Mouse (Mus musculus) spleen, adult 12 weeks (tissue): ENCODE data around the gene Tnip3.

Experiments
- DNase-seq: peaks from one replicate; pipeline ENCODE4 v3.0.0; 2022; ENCODE audit warnings: low spot score

Gene Tnip3

DNA sequence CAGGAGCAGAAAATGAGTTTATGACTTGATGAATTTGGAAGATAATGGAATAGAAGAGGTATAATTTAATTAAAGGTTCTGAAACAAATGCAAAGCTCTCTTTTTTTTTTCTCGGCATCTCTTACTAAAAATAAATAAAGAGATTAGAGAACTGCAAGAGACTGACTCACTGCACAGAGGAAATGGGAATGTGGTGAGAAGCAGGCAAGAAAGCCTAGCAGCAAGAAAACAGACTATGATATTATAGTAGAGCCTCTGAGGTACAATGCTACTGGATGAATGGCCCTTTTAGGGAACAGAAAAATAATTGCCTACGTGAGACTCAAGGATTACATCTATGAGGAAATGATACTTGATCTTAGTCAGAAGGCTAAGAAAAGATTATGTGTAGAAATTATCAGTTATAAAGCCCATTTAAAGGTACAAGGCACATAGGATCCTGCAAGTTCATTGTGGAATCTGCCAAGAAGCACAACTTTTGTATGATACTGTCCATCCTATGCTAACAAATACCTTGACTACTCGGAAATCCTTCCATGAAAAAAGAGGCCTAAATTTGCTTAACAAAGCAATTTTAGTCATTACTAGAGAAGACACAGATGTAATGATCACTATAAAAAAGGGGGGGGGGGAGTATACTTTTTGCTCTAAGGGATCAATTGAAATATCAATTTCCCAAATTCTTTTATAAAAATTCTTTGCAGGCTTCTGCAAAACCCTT is 60.4 kb downstream of the Tnip3 start:
- no peak for DNase-seq

- no peak for DNase-seq
Observed at GRCm38 (mm10) chr6:65588847-65589246, 63.7 kb downstream of the Tnip3 start.

DNA sequence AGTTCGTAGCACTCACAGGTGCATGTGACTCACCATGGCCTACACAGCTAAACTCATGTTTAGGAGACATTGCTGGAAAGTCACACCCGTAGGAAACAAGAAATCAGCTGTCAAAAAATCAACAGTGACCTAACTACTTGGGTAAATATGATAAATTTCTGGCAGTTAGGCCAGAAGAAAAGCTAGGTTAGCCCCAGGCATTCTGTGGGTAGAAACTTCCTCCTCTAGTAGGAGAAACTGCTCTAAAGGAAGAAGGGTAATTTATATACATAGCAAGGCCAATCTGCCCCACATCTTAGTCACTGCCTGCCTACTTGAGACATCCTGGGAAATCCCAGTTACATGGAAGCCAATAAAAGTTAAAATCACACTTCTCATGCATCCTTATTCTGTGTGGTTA is 64.9 kb downstream of the Tnip3 start:
- DNase-seq, result no peak

DNA sequence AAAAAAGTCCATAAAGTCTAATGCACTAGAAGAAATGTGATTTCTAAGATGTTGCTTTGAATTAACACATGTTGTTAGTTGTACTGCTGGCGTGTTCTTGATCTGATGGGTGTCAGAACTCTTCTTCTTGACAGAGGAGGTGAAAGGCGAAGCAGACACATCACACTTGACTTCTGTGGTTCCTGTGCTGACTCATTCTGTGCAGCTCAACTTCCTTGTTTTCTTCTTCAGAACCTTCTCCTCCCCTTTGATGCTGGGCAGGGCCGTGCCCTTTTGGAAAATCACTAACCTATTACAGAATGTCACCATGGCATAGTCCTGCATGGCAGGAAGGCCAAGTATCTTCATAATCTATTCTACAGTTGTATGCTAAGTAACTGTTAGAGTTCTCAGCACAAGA is 69.1 kb downstream of the Tnip3 start:
- DNase-seq, result no peak

GRCm38 (mm10) chr6:65595371-65595770 is 70.3 kb downstream of the Tnip3 start:
- no peak for DNase-seq

GRCm38 (mm10) chr6:65597056-65597818 is 72.1 kb downstream of the Tnip3 start:
- no peak for DNase-seq

DNA sequence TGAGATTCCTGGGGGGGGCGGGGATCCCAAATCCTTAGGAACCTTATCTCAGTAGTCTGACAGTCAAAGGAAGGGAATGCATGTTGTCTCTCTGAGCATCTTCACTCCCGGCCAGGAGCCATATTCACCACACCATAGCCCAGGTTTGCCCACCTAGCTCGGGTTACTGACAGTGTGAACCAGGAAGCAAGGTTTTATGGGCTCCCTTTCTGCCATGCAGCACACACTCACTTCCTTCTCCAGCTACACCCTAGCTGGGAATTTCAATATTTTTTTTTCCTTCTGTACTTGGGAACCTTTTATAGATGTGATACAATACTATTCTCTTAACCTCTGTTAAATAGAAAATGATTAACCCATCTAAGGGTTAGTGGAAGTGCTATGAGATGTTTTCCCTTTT is 73.4 kb downstream of the Tnip3 start:
- DNase-seq, result no peak

DNA sequence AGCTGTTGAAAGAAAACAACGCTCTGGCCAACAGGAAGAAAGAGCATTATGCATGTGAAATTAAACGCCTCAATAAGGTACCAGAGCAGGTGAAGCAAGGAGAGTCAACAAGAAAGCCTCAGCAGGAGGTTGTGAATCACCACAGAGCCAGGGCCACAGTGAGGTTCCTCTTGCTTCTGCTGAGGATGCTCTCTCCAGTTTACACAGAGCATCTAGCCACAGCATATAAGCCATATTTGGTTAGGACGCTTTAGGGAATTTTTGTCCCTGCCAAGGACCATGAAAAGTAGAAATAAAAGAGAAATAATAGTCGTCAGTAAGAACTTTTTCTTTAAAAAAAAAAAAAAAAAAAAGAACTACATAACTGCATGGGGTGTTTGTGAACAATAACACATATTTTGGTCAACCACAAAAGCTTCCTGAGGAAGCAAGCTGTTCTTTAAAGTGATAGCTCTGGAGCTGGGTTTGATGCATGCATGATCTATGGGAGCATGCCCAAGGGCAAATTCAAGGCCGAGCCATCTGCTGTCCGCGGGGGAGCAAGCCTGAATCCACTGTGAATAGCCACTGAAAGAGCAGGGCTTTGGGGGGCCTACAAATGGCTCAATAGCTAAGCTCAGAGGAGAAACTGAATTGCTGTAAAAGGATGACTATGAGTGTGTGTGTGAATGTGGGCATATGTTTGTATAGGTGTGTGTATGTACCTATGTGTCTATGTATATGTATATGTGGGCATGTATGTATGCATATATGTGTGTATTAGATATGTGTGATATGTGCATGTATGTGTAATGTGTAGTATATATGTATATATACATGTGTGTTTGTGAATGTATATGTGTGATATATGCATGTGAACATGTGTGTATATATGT is 75.0 kb downstream of the Tnip3 start:
- no peak for DNase-seq

DNA sequence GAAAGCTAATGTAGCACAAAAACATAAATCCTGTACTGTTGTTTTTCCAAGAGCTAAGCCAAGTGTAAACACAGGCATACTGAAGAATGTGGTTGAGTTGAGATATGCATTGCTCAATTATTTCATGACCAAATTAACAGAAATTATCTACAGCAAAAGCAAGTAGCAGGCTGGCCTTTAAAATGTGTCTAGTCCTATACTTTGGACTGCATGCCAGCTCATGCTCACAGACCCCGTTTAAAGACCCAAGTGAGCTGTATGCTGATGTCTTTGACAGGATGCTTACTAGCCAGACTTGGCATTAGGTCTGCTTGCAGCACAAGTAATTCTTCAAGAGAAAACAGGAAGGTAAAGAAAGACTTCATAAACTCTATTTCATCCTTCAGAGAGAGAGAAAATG is 75.8 kb downstream of the Tnip3 start:
- DNase-seq, result no peak

- DNase-seq, result no peak
Observed at GRCm38 (mm10) chr6:65605778-65606177, 80.7 kb downstream of the Tnip3 start.

- no peak for DNase-seq
Observed at GRCm38 (mm10) chr6:65606946-65607345, 81.8 kb downstream of the Tnip3 start.

DNA sequence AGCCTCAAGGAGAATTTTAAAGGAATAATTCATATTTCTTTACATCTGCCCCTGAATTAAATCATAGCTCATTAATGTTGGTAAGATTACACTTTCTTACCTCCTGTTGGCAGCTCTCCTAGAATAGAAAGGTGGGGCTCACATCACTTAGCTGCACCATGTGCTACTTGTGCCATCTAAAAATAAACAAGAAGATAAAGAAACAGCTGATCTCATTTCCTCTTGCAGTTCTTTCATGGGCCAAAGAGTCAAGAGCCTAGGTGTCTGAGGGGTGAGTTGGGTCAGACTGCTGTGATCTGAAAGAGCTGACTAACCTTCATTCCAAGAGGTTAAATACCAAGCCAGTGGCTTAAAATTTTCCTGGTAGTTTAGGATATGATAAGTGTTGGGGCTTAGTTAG is 86.7 kb downstream of the Tnip3 start:
- no peak for DNase-seq

DNA sequence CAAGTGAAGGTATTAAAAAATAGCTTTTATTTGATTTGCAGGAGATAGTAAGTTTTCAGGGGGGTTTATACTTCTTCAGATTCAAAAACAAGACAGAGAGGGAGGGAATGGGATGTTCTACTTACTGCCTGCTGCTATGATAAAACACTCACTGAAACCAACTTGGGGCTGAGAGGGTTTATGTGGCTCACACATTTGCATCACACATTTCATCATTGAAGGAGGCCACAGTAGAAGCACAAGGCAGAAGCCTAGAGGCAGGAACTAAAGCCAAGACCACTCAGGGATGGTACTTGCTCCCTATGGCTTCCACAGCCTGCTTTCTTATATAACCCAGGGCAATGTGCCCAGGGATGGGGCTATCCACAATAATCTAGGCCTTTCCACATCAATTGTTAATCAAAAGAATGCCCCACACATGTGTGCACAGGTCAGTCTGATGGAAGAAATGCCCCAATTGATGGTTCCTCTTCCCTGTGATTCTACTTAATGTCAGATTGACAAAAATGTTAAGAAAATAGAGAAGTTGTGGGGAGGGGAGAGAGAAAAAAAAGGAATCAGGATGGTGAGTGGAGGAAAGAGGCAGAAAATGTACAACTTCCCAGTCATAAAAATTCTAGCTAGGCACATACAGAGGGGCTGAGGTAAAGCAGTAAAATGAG is 88.9 kb downstream of the Tnip3 start:
- DNase-seq, result no peak

DNA sequence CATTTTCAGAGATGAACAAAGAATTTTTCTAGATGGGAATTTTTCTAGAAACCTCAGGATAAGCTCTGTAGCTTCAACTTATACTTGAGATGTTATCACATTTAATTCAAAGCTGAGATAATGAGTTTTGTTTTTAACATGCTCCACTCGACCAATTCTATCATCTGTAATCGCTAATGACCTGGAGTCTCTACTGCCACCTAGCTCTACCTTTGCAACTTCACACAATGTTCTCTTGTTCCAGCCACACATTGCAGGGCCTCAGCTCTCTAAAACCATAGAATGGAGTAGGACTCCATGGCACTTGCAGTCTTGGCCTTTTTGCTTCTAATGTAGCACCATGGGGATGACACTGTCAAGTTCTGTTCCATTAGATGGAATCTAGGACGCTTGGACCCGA is 90.5 kb downstream of the Tnip3 start:
- DNase-seq, result no peak

DNA sequence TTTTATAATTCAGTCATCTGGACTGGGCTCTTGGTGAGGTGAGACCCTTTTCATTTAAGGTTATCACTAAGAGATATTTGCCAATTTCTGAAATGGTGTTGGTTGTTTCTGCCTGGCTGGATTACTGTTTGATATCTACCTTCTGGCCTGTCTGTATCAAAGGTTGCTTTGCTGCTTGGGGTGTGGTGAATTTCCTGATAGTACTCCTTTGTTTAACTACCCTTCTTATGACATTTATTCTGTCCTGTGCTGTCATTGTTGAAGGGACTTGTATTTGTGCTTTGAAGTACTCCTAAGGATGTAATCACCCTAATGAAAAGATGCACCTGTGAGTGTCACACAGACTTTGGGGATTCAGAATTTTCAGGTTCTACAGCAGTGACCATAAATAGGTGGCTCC is 96.1 kb downstream of the Tnip3 start:
- DNase-seq, result no peak

GRCm38 (mm10) chr6:65623016-65623715 is 98.1 kb downstream of the Tnip3 start:
- no peak for DNase-seq

DNA sequence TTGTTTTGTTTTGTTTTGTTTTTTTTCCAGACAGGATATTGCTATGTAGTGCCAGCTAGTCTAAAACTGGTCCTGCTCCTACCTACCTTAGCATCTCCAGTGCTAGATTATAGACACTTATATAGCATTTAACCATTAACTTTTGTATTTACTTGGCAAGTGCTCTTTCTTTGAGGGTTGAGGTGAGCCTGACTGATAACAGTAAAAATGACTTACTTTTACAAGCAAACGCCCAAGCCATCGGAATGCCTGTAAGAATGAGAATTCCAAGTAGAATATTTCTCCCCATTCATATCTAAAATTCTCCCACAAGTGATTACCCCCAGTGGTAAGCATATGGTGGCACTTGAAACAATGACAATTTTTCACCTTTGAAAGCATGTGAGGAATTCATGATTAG is 105.5 kb downstream of the Tnip3 start:
- DNase-seq, result no peak

DNA sequence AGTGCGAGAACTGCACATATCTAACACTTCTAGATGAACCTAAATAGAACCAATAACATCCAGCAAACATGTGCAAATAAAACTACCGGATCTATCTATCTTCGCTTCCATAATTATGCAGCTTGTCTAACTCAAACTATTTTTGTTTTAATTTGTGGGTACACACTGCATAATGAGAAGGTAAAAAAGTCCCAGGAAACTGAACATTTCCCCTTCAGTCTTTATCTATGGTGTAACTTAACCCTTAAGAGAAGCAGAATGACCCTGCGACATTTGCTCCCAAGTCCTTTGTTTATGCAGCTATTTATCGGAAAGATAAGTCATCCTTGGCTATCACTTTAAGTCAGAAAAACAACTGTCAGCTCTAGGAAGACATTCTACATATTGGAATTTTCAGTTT is 107.1 kb downstream of the Tnip3 start:
- DNase-seq, result no peak

- DNase-seq, result no peak
Observed at GRCm38 (mm10) chr6:65642431-65642830, 117.3 kb downstream of the Tnip3 start.

DNA sequence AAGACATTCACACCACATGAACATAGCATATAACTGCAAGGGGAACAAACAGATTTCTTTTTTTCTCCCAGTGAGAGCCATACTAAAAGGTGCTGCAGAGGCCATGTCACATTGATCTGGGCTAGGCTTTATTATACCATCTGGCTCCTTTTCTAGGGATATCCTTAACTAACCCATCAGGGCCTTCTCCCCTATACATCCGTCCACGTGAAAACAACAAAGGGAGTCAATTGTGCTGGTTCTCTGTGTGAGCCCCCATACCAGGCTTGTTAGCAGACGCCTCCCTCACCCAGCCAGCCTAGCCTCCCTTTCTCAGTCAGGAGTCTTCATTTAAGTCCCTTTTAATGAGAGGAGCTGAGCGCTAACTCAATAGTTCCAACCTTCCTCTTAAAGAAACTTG is 119.0 kb downstream of the Tnip3 start:
- DNase-seq, result no peak

- no peak for DNase-seq
Observed at GRCm38 (mm10) chr6:65646408-65646807, 121.3 kb downstream of the Tnip3 start.

DNA sequence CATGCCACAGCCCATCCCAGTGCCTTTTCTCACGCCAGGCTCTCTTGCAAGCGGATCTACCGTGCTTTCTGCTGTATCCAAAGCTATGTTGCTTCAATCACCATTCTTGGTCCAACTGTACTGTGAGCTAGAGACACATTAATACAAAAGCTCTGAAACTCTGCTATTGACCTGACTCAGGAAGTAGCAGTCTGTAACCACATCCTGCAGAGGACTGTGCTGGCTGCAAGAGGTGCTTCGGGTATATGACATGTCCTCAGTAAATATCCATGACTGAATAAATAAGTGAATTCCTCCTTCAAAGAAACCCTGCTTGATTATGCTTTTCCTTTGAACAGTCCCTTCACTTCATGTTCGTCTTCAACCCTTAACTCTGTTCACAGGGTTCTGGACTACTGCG is 122.6 kb downstream of the Tnip3 start:
- no peak for DNase-seq
